Mouse (Mus musculus): ENCODE results near the gene Adgb.

Adgb gene

DNA sequence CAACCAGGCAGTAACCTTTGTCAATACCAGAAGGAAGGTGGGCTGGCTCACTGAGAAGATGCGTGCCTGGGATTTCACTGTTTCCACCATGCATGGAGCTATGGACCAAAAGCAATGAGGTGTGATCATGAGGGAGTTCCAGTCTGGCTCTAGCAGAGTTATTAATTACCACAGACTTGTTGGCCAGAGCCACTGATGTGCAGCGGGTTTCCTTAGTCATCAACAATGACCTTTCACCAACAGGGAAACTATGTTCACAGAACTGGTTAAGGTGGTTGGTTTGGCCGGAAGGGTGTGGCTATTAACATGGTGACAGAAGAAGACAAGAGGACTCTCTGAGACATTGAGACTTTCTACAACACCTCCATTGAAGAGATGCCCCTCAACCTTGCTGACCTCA lies 128.2 kb downstream of the Adgb start:
- DNase-seq, result no peak

DNA sequence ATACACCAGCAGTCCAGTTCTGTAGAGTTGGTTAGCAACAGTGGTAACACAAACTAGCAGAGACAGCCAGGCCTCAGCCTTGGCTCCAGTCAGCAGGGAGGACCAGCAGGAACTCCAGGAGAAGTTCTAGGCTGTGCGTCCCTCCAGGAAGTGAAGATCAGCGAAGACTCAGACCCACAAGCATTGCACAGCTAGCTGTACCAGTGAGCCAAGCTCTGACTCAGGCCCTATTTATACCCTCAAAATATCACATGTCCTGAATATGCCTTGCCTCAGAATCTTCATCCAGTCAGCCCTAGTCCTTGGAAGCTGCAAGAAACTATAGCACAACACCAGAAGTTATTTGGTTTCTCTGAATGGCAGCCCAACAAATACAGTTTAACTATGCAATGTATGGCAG lies 146.6 kb downstream of the Adgb start:
- DNase-seq, result no peak

DNA sequence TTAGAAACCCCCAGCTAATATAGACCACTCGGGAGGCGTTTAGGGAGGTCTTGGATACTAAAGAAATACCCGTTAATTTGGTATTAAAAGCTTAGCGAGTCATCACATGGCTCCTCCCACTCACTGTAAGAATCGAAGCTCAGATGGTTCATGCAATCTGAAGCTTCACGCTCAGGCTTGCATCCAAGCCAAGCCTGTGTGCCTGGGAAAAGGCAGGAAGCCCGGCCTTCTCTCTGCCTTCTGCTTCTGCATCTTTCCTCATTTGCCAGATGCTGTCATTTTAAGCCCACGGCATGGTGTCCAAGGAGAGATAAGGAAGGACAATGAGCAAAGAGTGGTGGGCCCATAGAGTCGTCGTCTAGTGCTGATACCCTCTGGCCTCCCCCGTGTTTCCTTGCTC lies 149.2 kb downstream of the Adgb start:
- no peak for DNase-seq

DNA sequence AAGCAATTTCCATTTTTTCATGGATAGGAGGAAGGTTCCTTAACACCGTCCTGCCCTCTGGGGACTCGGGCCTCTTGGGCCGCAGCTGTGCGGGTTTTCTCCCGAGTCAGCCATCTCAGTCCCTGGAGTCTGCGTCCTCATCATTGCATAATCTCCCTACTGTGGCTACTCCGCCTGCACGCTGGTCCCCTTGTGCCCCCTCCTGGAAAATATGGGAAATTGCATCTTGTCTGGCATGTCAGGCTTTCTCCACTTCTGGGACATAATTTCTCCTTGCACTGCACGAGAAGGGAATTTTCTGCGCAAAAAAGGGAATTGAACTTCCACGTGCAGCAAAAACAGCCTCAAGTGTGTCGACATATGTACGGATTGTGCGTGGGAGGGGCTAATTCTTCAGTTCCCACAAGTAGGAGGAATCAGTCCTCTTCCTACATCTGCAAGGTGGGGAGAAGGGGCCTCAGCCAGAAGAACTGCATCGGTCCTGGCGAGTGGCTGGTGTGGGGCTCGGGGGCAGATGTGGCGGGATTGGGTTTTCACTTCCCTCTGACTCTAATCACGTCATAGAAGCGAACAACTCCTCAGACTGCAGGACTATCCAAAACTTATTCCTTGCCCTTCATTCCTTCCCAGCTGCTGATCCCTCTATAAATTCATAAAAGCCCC lies 150.9 kb downstream of the Adgb start:
- peak; percentile 85 for DNase-seq

DNA sequence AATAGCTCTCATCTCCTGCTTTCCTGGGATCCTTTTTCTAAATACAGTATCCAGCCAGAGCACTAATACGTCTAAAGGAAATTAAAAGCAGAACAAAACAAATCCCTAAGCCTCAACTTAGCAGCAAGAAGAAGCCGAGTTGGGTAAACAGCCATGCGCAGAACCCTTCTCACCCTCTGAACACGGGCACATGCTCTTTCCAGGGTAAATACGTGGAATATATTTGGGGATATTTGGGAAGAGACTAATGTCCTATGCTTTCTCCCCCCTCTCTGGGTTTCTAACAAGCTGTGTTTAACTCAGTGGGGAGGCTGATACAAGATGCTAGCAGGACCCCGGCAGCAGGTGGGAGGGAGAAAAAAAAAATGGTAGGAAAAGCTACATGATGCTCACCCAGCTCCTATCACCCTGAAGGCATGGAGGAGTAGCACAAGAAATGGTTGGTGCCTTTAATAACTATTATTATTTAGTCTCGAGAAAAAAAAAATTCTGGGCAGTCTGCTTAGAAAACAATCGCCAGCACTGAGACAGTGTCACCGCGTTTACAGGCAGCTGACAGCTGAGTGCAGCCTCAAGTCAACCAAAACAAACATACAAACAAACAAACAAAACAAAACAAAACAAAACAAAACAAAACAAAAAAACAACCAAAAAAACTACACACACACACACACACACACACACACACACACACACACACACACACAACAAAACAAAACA lies 151.6 kb downstream of the Adgb start:
- DNase-seq, result no peak

DNA sequence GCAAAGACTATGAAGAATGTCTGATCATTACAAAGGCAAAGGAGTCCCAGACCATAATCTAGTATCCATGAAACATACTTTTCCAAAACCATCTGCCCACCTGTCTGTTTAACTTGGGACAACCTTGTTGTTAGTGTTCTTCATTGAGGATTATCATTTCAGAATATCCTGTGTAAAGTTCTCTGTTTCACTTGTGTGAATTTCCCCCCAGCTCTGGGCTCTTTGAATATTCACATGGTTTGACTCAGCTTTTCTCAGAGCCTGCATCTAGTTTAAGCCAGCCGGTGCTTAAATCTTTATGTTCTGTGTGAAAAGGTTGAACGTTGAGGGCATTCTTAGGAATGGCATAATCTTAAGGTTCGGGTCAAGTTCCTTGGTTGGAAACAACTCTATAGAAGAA lies 154.0 kb downstream of the Adgb start:
- DNase-seq, result no peak

DNA sequence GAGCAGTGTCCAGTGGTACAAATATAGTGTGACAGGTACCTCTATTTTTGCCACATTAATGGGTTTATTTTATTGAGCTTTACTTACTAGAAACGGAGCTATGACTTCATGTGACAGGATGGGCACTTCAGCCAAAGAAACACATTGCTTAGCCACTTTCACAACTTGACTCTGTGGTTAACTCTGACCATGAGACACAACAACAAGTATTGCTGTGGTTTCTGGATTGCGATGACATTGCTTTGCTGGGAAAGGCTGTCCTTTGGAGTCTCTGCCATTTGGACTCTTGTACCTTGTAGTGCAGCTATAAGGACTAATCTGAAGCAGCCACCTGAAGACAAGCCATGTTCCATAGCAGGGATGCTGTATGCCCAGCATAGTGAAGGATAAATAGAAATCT lies 156.5 kb downstream of the Adgb start:
- DNase-seq, result no peak

DNA sequence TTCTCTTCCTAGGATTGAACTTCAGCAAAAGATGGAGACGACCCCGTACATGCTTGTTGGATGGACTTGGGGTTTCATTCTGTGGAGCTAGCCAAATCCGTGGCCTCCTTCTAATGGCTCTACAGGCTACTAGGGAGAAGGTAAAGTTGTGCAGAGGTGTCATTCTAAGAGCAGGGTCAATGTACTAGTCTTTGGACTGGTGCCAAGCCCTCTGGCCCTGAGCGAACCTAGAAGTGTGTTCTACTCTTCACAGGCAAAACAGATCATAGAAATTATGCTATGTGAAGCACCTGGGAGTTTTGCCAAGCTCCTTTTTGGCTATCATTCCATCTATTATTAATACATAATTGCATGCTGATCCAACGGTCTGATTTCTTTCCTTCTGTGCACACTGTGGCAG lies 157.6 kb downstream of the Adgb start:
- no peak for DNase-seq

DNA sequence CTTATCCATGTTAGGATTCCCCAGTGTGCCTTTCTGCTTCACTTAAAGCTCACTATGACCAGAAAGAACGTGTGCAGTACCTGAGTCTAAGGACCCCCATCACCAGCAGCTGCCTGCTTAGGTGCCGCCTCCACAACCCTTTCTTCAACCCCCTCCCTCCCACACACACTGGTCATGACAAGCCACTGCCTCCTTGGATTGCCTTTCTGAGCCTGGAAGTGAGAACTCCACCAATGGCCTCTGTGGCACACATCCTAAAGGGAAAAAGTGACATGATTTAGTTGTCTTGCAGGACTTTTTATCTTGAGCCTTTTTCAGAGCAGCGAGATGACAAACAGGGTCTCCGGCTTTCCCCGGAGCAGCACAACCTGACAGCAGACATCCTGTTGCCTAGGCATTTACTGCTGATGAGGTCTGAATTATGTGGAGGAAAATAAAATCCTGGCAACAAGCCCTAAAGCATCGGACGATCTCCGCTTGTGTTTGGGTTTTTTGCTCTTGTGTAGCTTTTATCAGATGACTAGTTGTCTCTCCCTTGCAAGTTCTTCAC lies 162.2 kb downstream of the Adgb start:
- no peak for DNase-seq

DNA sequence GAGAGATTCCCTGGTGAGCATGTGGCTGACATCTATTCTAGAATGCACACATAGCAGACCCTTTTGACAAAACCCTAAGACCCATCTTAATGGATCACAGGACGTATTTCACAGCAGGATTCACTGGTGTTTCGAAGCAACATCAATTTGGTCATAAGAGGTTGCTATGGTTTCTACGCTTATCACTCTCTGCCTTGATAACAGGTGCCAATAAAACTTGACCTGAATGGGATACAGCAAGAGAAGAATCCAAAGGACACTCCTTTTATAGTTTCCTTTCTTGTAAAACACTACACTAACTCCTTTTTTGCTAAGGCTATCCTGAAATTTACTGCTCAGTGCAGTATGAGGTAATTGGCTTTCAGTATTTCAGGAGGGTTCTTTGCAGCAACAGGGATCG lies 163.1 kb downstream of the Adgb start:
- DNase-seq, result no peak

DNA sequence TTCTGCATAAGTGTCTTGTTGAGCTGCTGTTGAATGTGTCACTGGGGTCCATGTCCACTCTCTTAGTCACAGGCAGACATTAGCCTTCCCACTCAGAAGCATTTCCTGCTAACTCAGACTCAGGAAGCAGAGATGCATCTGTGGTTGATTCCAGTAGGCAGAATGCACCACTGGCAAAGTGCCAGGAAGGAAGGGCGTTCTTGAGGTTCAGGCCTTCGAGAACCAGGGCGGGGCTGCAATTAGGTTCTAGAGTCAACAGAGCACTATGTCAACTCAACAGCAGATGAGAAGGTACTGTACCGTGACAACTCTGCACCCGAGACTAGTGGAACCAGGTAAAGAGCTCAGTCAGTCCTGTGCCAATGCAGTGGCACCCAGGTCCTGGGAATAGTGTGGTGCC lies 164.7 kb downstream of the Adgb start:
- no peak for DNase-seq

DNA sequence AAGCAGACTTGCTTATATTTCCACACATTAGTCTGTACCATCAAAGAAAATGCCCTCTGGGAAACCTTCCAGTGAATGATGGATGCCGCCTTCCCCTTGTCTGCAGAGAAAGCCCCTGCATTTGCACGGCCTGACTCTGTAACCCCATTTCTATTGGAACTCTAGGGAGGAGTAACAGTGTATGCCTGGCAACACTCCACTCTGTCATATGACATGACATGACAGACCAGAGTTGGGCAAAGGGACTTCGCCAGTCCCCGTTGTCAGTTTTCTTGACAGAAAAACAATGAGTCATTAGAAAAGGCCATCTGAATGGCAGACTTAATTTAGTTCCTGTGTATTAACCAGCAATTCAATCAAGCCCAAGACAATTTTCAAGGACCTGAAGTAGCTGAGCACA lies 167.8 kb downstream of the Adgb start:
- DNase-seq, result no peak

DNA sequence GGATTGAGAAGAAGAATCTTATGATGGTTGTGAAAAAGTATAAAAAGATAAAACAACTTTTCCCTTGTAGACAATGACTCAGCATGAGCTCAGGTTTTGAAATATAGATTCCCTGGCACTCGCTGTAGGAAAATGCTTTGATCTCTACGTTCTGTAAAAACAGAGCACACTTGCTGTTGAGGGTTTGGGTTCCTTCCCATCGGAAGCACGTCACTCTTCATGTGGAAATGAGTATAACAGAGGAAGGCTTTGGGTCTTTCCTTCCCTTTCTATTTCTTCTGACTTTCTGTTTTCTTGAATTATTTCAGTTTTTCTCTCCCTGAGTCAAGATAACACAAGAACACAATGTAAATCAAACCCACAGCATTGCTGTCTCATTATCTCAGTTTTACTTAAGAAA lies 170.4 kb downstream of the Adgb start:
- DNase-seq, result peak; percentile 16

DNA sequence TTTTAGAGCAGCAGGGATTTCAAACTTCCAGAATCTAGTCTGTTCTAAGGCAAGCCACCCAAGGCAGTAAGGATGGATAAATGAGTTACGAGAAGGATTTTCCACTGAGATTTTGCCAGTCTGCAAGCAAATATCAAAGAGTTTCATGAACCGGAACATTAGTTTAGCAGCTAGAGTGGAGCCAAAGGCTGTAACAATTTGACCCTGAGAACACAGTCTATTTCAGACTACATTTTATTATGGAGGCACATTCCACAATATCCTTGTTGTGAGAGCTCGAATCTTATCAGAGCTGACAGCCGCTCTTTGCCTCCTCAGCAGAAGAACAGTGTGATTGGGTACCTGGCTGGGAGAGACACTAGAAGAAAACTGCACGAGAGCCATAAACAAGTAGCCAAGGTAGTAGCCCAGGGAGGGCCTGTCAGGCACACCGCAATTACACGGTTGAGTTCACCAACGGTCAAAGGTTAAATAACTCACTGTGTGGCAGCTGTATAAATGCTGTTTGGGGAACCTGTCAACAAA lies 171.1 kb downstream of the Adgb start:
- DNase-seq, result peak; percentile 67

DNA sequence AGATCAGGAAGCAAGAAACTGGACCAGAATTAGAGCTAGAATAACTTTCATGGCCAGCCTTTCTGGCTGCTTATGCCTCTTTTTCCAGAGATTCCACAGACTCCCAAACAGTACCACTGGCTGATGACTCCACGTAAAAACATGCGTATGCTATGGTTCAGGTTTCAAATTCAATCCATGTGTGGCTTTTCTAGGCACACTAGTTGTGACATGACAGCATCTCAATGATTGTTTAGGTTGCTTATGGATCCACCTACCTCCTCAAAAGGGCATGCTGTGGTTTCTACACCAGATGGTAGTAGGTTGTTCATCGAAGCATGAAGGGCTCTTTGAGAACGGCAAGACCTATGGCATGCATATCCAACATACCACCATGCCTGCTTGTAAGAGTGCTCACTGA lies 172.1 kb downstream of the Adgb start:
- DNase-seq, result no peak

DNA sequence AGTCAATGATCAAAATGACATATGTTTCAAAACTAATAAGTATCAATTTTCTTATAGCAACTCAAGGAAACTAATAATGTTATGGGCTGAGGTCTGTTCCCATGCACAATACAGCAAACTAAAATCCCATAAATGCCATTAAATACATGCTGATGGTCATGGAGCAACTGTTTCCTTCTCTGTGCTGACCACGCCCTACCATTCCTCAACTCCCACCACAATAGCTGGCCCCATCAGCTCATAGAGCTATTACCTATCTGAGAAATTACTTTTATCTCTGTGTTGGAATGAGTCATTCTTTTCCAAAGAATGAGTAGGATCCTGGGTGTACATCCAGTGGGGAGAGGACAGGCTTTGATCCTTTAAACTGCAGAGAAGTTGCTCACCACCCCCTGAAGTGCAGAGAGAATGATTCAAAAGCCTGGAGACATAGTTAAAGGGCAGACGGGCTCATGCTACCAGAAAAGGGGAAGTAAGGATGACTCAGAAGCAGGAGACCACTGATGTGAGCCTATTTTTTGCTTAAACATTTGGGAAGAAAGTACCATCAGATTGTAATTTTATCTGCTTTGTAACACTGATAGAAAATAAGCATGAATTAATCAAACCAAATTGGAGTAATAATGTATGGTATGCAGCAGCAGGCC lies 184.8 kb downstream of the Adgb start:
- no peak for DNase-seq

All from embryo, embryonic 11 days (tissue).